Mouse (Mus musculus) limb, embryonic 11.5 days (tissue): Measurements from ENCODE around the gene Dnajc11. TPM values are rescaled to one million over a fixed set of nuclear protein-coding genes. Genes with fewer than 3 reads are reported as not detected.

Experiments
- ATAC-seq: fragments of 200-750 bp; cut with Nextera tagmentation; 2 replicates; pipeline ENCODE4 v1.8.0; 2017; ENCODE audit warnings: low read depth; ENCODE audit not compliant: insufficient number of reproducible peaks, low FRiP score, low TSS enrichment
- DNase-seq: peaks from one replicate; pipeline ENCODE4 v3.0.0-alpha.2; 2015; ENCODE audit warnings: low spot score
- H3K27ac ChIP-seq: fragments of 300-500 bp; sonication (generic); replicated peaks from 2 replicates; pipeline ENCODE4 v1.5.1; 2014; ENCODE audit warnings: low read depth, mild to moderate bottlenecking, low read length
- H3K27me3 ChIP-seq: fragments of 300-500 bp; sonication (generic); 2 replicates; pipeline ENCODE4 v1.6.1; 2014; ENCODE audit warnings: mild to moderate bottlenecking, low read length, mixed read lengths; ENCODE audit not compliant: control insufficient read depth, insufficient read depth
- H3K36me3 ChIP-seq: fragments of 300-500 bp; sonication (generic); 2 replicates; pipeline ENCODE4 v1.6.1; 2014; ENCODE audit warnings: mild to moderate bottlenecking, low read length, moderate library complexity, mixed read lengths; ENCODE audit not compliant: control insufficient read depth, insufficient read depth
- H3K4me1 ChIP-seq: fragments of 300-500 bp; sonication (generic); 2 replicates; pipeline ENCODE4 v1.6.1; 2014; ENCODE audit warnings: low read length, mixed read lengths; ENCODE audit not compliant: control insufficient read depth, insufficient read depth
- H3K4me2 ChIP-seq: fragments of 300-500 bp; sonication (generic); 2 replicates; pipeline ENCODE4 v1.6.1; 2014; ENCODE audit warnings: low read depth, mild to moderate bottlenecking, moderate library complexity; ENCODE audit not compliant: severe bottlenecking
- H3K4me3 ChIP-seq: fragments of 300-500 bp; sonication (generic); 2 replicates; pipeline ENCODE4 v1.5.1; 2014; ENCODE audit warnings: low read depth, low read length
- H3K9ac ChIP-seq: fragments of 300-500 bp; sonication (generic); 2 replicates; pipeline ENCODE4 v1.6.1; 2014; ENCODE audit warnings: mild to moderate bottlenecking, low read length
- H3K9me3 ChIP-seq: fragments of 300-500 bp; sonication (generic); 2 replicates; pipeline ENCODE4 v1.6.1; 2016; ENCODE audit warnings: low read length; ENCODE audit not compliant: control insufficient read depth
- WGBS: fragments of 180-500 bp; shearing (Covaris S2); extraction: QIAGEN DNeasy Blood & Tissue Kit; methylation state at CpG from one replicate; pipeline ENCODE4 v1.1.7; 2014; 5-methylcytosine and 5-hydroxymethylcytosine counted together
- polyA plus RNA-seq: library from polyadenylated mRNA; unstranded; fragments of >200 nt; fragmentation: Nextera tagmentation; extraction: Ambion mirVana; gene quantifications from 2 replicates; pipeline ENCODE4 v1.2.1, GENCODE M21; 2014

Gene Dnajc11
- polyA plus RNA-seq, 1 experiment from 2014 or later, result 90.9 TPM

GRCm38 (mm10) chr4:151948497-151949471 is 15.3 kb downstream of the Dnajc11 start:
- no peaks in the 10 kb centered on the region for H3K9me3 ChIP-seq
- no peak overlapping the region for H3K27ac ChIP-seq
- H3K4me1 ChIP-seq, result no peaks in the 10 kb centered on the region
- no peak for ATAC-seq
- DNase-seq, result no peak
- H3K27me3 ChIP-seq, result no peaks in the 10 kb centered on the region
- H3K4me2 ChIP-seq, result no peak overlapping the region
- WGBS, result 91% methylated on average over 14 of the region's 14 CpGs
- peaks cover 10% of the 10 kb centered on the region for H3K36me3 ChIP-seq
- no peak overlapping the region for H3K9ac ChIP-seq
- H3K4me3 ChIP-seq, result no peak overlapping the region

- no peak overlapping the region for H3K4me2 ChIP-seq
- H3K9ac ChIP-seq, result no peak overlapping the region
- no peak overlapping the region for H3K4me3 ChIP-seq
- H3K4me1 ChIP-seq, result no peaks in the 10 kb centered on the region
- peaks cover 26% of the 10 kb centered on the region for H3K36me3 ChIP-seq
- no peak for DNase-seq
- no peaks in the 10 kb centered on the region for H3K27me3 ChIP-seq
- 67% methylated on average over 6 of the region's 6 CpGs for WGBS
- ATAC-seq, result no peak
- no peaks in the 10 kb centered on the region for H3K9me3 ChIP-seq
- no peak overlapping the region for H3K27ac ChIP-seq
Measured at GRCm38 (mm10) chr4:151953209-151953608, 19.7 kb downstream of the Dnajc11 start.

- 93% methylated on average over 1 of the region's 1 CpGs for WGBS
- no peak overlapping the region for H3K4me3 ChIP-seq
- H3K4me1 ChIP-seq, result no peaks in the 10 kb centered on the region
- no peaks in the 10 kb centered on the region for H3K27me3 ChIP-seq
- ATAC-seq, result no peak
- no peaks in the 10 kb centered on the region for H3K9me3 ChIP-seq
- DNase-seq, result no peak
- H3K4me2 ChIP-seq, result no peak overlapping the region
- no peak overlapping the region for H3K9ac ChIP-seq
- no peak overlapping the region for H3K27ac ChIP-seq
- H3K36me3 ChIP-seq, result peaks cover 25% of the 10 kb centered on the region; the same call in 1 of the 2 replicates
Measured at GRCm38 (mm10) chr4:151955791-151956190, 22.3 kb downstream of the Dnajc11 start.

- DNase-seq, result no peak
- Histone ChIP-seq H3K4me3 (no peak overlapping the region), H3K36me3 (peaks cover 25% of the 10 kb centered on the region; the same call in 1 of the 2 replicates), H3K27me3 (no peaks in the 10 kb centered on the region), H3K27ac (no peak overlapping the region), H3K9ac (no peak overlapping the region), H3K9me3 (no peaks in the 10 kb centered on the region), H3K4me2 (no peak overlapping the region), H3K4me1 (no peaks in the 10 kb centered on the region)
- ATAC-seq, result no peak
- 89% methylated on average over 9 of the region's 9 CpGs for WGBS
Measured at GRCm38 (mm10) chr4:151957584-151958315, 24.3 kb downstream of the Dnajc11 start.

- Histone ChIP-seq H3K27me3 (no peaks in the 10 kb centered on the region), H3K4me3 (no peak overlapping the region), H3K9ac (no peak overlapping the region), H3K36me3 (peaks cover 22% of the 10 kb centered on the region; the same call in 1 of the 2 replicates), H3K4me1 (no peaks in the 10 kb centered on the region), H3K9me3 (no peaks in the 10 kb centered on the region), H3K27ac (no peak overlapping the region), H3K4me2 (no peak overlapping the region)
- no peak for ATAC-seq
- DNase-seq, result no peak
- 94% methylated on average over 11 of the region's 11 CpGs for WGBS
Measured at GRCm38 (mm10) chr4:151959849-151960512, 26.5 kb downstream of the Dnajc11 start.

GRCm38 (mm10) chr4:151960513-151960854 is 27.0 kb downstream of the Dnajc11 start:
- H3K36me3 ChIP-seq, result peaks cover 23% of the 10 kb centered on the region; the same call in 1 of the 2 replicates
- no peak overlapping the region for H3K27ac ChIP-seq
- DNase-seq (no peak), ATAC-seq (no peak)
- WGBS, result 96% methylated on average over 3 of the region's 3 CpGs
- H3K27me3 ChIP-seq, result no peaks in the 10 kb centered on the region
- no peaks in the 10 kb centered on the region for H3K4me1 ChIP-seq
- H3K4me3 ChIP-seq, result no peak overlapping the region
- no peaks in the 10 kb centered on the region for H3K9me3 ChIP-seq
- H3K9ac ChIP-seq, result no peak overlapping the region
- no peak overlapping the region for H3K4me2 ChIP-seq

- 88% methylated on average over 3 of the region's 3 CpGs for WGBS
- Histone ChIP-seq H3K4me2 (no peak overlapping the region), H3K36me3 (peaks cover 15% of the 10 kb centered on the region; the same call in 1 of the 2 replicates), H3K9me3 (no peaks in the 10 kb centered on the region), H3K9ac (no peak overlapping the region), H3K4me3 (no peak overlapping the region), H3K27ac (no peak overlapping the region), H3K27me3 (no peaks in the 10 kb centered on the region), H3K4me1 (no peaks in the 10 kb centered on the region)
- ATAC-seq (no peak), DNase-seq (no peak)
Measured at GRCm38 (mm10) chr4:151962817-151963216, 29.3 kb downstream of the Dnajc11 start.
